Mouse (Mus musculus) myocyte (in vitro differentiated cells): ENCODE measurements around the gene Kctd6. TPM values are rescaled to one million over a fixed set of nuclear protein-coding genes. Genes with fewer than 3 reads are reported as not detected.

Experiments
- H3K27me3 ChIP-seq: one replicate; pipeline ENCODE4 v1.6.1; 2011; ENCODE audit not compliant: control insufficient read depth, insufficient read depth, insufficient read length
- H3K36me3 ChIP-seq: one replicate; pipeline ENCODE4 v1.6.1; 2011; ENCODE audit not compliant: control insufficient read depth, insufficient read depth
- H3K4me2 ChIP-seq: one replicate; pipeline ENCODE4 v1.6.1; 2011; ENCODE audit warnings: low read depth, control low read depth
- H3K4me3 ChIP-seq: one replicate; pipeline ENCODE4 v1.5.1; 2011; ENCODE audit warnings: mild to moderate bottlenecking, control low read depth, moderate library complexity
- H3K79me2 ChIP-seq: one replicate; pipeline ENCODE4 v1.6.1; 2011; ENCODE audit not compliant: control insufficient read depth, insufficient read depth
- H3ac ChIP-seq: one replicate; pipeline ENCODE4 v1.6.1; 2011; ENCODE audit not compliant: control insufficient read depth, insufficient read length
- CEBPB ChIP-seq: IDR thresholded peaks from 2 replicates; pipeline ENCODE4 v1.6.1; 2011; ENCODE audit warnings: mild to moderate bottlenecking, moderate library complexity; ENCODE audit not compliant: poor library complexity, insufficient read depth, severe bottlenecking
- E2F4 ChIP-seq: IDR thresholded peaks from one replicate; pipeline ENCODE4 v1.6.1; 2011; ENCODE audit warnings: mild to moderate bottlenecking, control low read depth, moderate library complexity; ENCODE audit not compliant: insufficient read depth
- MAX ChIP-seq: IDR thresholded peaks from one replicate; pipeline ENCODE4 v1.6.1; 2011; ENCODE audit warnings: low read depth, mild to moderate bottlenecking, control low read depth
- MYOD1 ChIP-seq, 3 experiments: IDR thresholded peaks; one replicate each; pipeline ENCODE4 v1.6.1; 2011; ENCODE audit warnings: control low read depth in 2 of 3, low read depth in 2 of 3, mild to moderate bottlenecking in 2 of 3, moderate library complexity in 1 of 3; ENCODE audit not compliant: insufficient read length in 2 of 3, control insufficient read depth in 1 of 3
- MYOG ChIP-seq, 3 experiments: IDR thresholded peaks; one replicate each; pipeline ENCODE4 v1.6.1; 2011; ENCODE audit warnings: control low read depth in 2 of 3, low read depth in 2 of 3, mild to moderate bottlenecking in 2 of 3; ENCODE audit not compliant: insufficient read length in 2 of 3, control insufficient read depth in 1 of 3, insufficient read depth in 1 of 3
- POLR2A ChIP-seq: IDR thresholded peaks from one replicate; pipeline ENCODE4 v1.6.1; 2011; ENCODE audit warnings: low read depth, mild to moderate bottlenecking, control low read depth, moderate library complexity; ENCODE audit not compliant: insufficient read length
- POLR2AphosphoS2 ChIP-seq: IDR thresholded peaks from one replicate; pipeline ENCODE4 v1.6.1; 2011; ENCODE audit warnings: low read depth, control low read depth; ENCODE audit not compliant: insufficient read length
- REST ChIP-seq: IDR thresholded peaks from one replicate; pipeline ENCODE4 v1.6.1; 2011; ENCODE audit warnings: mild to moderate bottlenecking, control low read depth, moderate library complexity; ENCODE audit not compliant: insufficient read depth, insufficient read length
- SRF ChIP-seq: IDR thresholded peaks from one replicate; pipeline ENCODE4 v1.6.1; 2011; ENCODE audit warnings: low read depth; ENCODE audit not compliant: control insufficient read depth, insufficient read length
- TCF12 ChIP-seq: IDR thresholded peaks from one replicate; pipeline ENCODE4 v1.6.1; 2011; ENCODE audit warnings: mild to moderate bottlenecking, control low read depth; ENCODE audit not compliant: poor library complexity, insufficient read depth, severe bottlenecking
- TCF3 ChIP-seq: IDR thresholded peaks from one replicate; pipeline ENCODE4 v1.6.1; 2011; ENCODE audit warnings: low read depth, control low read depth; ENCODE audit not compliant: insufficient read length
- USF1 ChIP-seq: IDR thresholded peaks from one replicate; pipeline ENCODE4 v1.6.1; 2011; ENCODE audit warnings: low read depth, mild to moderate bottlenecking, control low read depth, moderate library complexity
- polyA plus RNA-seq: library from polyadenylated mRNA; unstranded; fragments of >200 nt; fragmentation: generic; extraction: Trizol; gene quantifications from one replicate; pipeline ENCODE4 v1.2.1, GENCODE M21; 2012; ENCODE audit warnings: missing spikeins

Gene Kctd6
- polyA plus RNA-seq, 1 experiment = 6.3 TPM

- TF ChIP-seq REST (no peak), TCF3 (no peak), MYOD1 (IDR thresholded peaks at IDR 0.05; ENCODE audit: control insufficient read depth in 1 of 3, insufficient read length in 2 of 3, low read depth in 2 of 3) (no peak), POLR2AphosphoS2 (no peak), USF1 (no peak), MAX (no peak), SRF (no peak), POLR2A (no peak), E2F4 (no peak), TCF12 (no peak), CEBPB (no peak), MYOG (IDR thresholded peaks at IDR 0.05; ENCODE audit: control insufficient read depth in 1 of 3, insufficient read depth in 1 of 3, insufficient read length in 2 of 3, low read depth in 2 of 3) (no peak)
- H3K36me3 ChIP-seq = no peaks in the 10 kb centered on the region
- H3K27me3 ChIP-seq = no peaks in the 10 kb centered on the region
- H3ac ChIP-seq = no peak overlapping the region
- no peaks in the 10 kb centered on the region for H3K79me2 ChIP-seq
- H3K4me3 ChIP-seq = no peak overlapping the region
- no peak overlapping the region for H3K4me2 ChIP-seq
These were observed 9.8 kb downstream of the Kctd6 start for GRCm38 (mm10) chr14:8223506-8224293.

- no peaks in the 10 kb centered on the region for H3K79me2 ChIP-seq
- no peaks in the 10 kb centered on the region for H3K36me3 ChIP-seq
- H3K4me2 ChIP-seq = no peak overlapping the region
- no peak overlapping the region for H3ac ChIP-seq
- no peak overlapping the region for H3K4me3 ChIP-seq
- H3K27me3 ChIP-seq = no peaks in the 10 kb centered on the region
- TF ChIP-seq TCF3 = no peak
- no peak for TF ChIP-seq MAX
- TF ChIP-seq POLR2AphosphoS2 = no peak
- no peak for TF ChIP-seq REST
- no peak for TF ChIP-seq MYOG (IDR thresholded peaks at IDR 0.05; ENCODE audit: control insufficient read depth in 1 of 3, insufficient read depth in 1 of 3, insufficient read length in 2 of 3, low read depth in 2 of 3)
- TF ChIP-seq POLR2A = no peak
- no peak for TF ChIP-seq SRF
These were observed 10.9 kb downstream of the Kctd6 start for GRCm38 (mm10) chr14:8224805-8225204.

GRCm38 (mm10) chr14:8229367-8230019, 15.6 kb downstream of the Kctd6 start:
- Histone ChIP-seq H3K36me3 (no peaks in the 10 kb centered on the region), H3K79me2 (no peaks in the 10 kb centered on the region), H3K4me3 (no peak overlapping the region), H3K27me3 (no peaks in the 10 kb centered on the region), H3ac (no peak overlapping the region), H3K4me2 (no peak overlapping the region)
- TF ChIP-seq MYOG (IDR thresholded peaks at IDR 0.05; ENCODE audit: control insufficient read depth in 1 of 3, insufficient read depth in 1 of 3, insufficient read length in 2 of 3, low read depth in 2 of 3) (no peak), USF1 (no peak), SRF (no peak), POLR2A (no peak), MAX (no peak), TCF3 (no peak), REST (no peak), TCF12 (no peak), MYOD1 (IDR thresholded peaks at IDR 0.05; ENCODE audit: control insufficient read depth in 1 of 3, insufficient read length in 2 of 3, low read depth in 2 of 3) (no peak), POLR2AphosphoS2 (no peak), E2F4 (no peak), CEBPB (no peak)

- H3K36me3 ChIP-seq = no peaks in the 10 kb centered on the region
- no peaks in the 10 kb centered on the region for H3K79me2 ChIP-seq
- H3ac ChIP-seq = no peak overlapping the region
- no peak overlapping the region for H3K4me3 ChIP-seq
- no peaks in the 10 kb centered on the region for H3K27me3 ChIP-seq
- TF ChIP-seq TCF3 (peak; percentile 65), MYOD1 (IDR thresholded peaks at IDR 0.05; ENCODE audit: control insufficient read depth in 1 of 3, insufficient read length in 2 of 3, low read depth in 2 of 3) (peak in 2 of 3 experiments; percentile 9 to 46), MAX (no peak), MYOG (IDR thresholded peaks at IDR 0.05; ENCODE audit: control insufficient read depth in 1 of 3, insufficient read depth in 1 of 3, insufficient read length in 2 of 3, low read depth in 2 of 3) (peak in 2 of 3 experiments; percentile 64 to 81)
- H3K4me2 ChIP-seq = no peak overlapping the region
These were observed 18.4 kb downstream of the Kctd6 start for GRCm38 (mm10) chr14:8232155-8232910.
